Mouse (Mus musculus) gastrocnemius, postnatal 4 days (tissue): Measurements from ENCODE around the gene Uhmk1. TPM values are rescaled to one million over a fixed set of nuclear protein-coding genes. Genes with fewer than 3 reads are reported as not detected.

ENCODE experiments used
- DNase-seq, 2 experiments: peaks; one replicate each; pipeline ENCODE4 v3.0.0; 2021 to 2022; ENCODE audit warnings: low spot score in 2 of 2, mixed read lengths in 2 of 2
- total RNA-seq, 2 experiments: library from RNA; stranded (reverse); gene quantifications; 2 replicates each; pipeline ENCODE4 v1.2.3; 2021

Gene Uhmk1
- total RNA-seq, 2 experiments from 2014 or later, result 15.2 to 15.5 TPM

DNA sequence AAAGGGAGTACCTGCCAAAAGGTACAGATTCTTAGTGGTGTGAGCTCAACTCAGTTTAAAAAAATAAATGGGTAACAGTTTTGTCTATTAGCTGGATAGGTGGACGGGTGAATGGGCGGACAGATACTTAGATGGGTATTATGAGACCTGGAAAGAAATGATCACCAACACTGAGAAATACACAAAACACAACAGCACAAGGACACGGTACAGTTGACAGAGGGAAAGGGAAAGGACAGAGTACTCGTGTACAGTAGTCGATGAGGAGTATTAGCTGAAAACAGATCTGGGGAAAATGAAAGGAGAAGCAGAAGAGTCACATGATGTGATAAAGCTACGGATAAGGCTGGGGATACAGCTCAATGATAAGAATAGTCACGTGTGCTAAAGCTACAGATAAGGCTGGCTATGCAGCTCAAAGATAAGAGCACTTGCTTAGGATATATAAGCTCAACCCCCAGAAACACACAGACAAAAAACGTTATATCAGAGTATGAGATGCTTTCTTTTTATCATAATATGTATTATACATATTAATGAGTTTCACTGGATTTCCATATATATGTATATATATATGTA, 38.4 kb downstream of the Uhmk1 start:
- no peak for DNase-seq

DNA sequence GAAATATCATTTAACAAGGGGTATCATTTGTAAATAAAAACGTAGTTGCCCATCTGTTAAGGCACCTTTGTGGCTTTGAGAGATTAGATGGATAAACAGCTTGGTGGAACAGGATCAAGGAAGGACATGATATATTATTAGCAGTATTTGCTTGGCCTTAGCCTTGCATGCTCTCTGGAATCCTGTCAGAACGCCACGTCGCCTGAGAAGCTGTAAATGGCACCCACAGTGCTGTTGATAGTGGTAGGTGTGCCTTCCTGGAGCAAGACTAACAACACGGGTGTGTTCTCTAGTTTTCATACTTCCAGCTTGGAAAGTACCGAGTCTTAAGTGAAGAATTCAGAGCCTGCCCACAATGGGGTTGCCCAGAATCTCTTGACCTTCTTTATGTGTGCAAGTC, 39.3 kb downstream of the Uhmk1 start:
- no peak for DNase-seq

DNA sequence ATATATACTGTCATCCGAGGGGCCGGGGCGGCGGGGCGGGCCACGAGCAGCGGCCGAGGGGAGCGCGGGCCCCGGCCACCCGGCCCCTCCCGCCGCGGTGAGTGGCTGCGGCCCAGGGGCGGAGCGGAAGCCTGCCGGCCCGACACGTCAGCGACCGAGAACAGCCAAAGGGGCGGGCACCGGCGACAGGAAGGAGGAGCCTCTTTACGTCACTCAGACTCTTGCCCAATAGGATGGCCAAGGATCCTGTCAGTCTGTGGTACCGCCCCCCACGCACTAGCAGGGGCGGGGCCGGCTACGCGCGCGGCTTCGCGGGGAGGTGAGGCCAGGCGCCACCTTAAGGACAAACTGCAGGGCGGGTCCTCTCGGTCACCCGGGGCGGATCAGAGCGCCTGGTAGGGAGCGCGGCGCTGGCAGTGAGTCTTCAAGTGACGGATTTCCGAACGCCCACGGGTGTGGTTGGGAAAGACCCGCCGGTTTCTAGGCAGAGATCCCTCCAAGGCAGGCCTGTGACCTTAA, 40.3 kb downstream of the Uhmk1 start, which contains the start of gene Uap1:
Uap1 (minus strand) TSS at position 144 of the 519 bp plus-strand sequence.
- peak; percentile 94 to 95 for DNase-seq

DNA sequence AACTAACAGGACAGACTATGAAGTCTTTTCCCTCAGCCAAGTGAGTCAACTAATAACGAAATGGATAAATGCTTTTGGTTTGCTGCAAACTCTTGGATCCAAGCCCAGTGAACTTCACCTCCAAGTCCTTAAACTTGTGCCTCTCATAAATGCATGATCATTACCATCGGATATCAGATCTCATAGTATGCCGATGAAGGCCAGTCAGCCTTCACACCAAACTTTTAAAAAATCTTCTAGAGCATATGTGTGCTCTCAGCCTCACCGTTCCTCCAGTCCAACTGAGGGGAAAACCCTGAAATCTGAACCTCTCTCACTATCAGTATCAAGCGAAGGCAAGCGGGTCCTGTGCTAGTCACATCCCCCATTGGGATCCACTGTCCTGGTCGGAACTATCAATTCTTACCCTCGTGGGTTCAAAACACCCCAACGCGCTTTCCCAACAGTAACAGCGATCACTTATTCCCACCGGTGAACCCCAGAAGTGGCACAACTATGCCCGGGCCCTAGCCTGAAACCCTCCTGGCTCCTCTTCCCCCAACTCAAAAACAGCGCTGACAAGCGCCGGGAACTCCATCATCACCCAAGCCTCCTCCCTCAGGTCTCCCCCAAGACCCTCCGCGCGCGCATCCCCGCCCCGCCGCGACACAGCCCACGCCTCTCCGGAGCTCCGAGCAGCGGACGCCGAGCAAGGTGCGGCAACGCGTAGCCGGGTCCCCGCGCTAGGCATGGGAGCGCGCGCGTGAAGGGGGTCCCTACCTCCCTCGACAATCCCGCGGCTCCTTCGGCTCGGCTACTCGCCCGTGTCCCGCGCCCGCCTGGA, 41.0 kb downstream of the Uhmk1 start:
- no peak for DNase-seq

DNA sequence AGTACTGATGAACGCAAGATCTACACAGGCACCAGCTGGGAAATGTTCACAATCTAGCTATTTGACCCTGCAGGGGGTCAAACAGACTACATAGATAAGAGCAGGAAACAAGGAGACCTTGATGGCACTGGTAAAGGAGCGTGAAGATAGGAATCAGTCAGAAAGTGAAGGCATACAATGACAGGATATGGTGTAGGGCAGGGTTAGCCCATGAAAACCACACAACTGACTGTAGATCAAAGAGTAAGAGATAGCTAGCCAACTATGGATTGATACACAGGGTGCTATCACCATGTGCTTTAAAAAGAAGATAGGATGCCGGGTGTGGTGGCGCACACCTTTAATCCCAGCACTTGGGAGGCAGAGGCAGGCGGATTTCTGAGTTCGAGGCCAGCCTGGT, 47.4 kb downstream of the Uhmk1 start:
- DNase-seq, result no peak

DNA sequence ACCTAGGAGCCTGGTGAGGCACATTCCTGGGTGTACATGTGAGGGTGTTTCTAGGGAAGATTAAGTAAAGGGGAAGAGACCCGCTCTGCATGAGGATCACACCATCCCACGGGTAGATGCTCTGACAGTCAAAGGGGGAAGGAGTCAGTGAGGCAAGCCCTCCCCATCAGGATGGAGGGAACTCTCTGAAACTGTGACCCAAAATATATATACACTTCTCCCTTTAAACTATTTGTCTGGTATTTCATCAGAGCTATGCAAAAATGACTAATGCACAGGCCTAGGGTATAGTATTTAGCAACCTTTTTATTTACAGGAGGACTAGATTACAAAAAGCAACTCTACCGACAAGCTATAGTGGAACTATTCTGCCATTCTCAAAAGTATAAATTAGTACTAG, 50.3 kb downstream of the Uhmk1 start:
- DNase-seq, result no peak

DNA sequence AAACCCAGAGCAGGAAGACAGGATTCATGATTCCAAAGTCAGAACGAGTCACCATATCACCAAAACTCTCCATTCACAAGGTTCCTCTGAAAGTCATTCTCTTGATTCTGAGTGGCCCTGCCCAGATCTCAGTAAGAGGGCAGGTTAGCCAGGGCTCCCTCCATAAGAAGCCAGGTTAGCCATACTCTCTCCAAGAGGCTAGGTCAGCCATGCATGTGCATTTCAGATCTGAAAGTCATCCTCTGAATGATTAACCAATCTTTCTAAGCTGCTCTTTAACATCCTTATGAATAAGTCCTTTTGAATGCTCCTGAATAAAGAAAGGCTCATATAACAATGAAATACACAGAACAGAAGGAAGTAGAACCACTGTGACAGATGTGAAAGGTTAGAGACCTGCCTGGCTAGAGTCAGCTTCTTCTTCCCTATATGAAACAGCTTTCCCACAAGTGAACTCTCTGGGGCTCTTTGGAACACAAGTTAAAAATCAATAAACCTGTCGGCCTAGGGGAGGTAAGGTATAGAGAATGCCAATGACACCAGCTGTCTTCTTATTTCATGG, 51.1 kb downstream of the Uhmk1 start:
- DNase-seq, result no peak

DNA sequence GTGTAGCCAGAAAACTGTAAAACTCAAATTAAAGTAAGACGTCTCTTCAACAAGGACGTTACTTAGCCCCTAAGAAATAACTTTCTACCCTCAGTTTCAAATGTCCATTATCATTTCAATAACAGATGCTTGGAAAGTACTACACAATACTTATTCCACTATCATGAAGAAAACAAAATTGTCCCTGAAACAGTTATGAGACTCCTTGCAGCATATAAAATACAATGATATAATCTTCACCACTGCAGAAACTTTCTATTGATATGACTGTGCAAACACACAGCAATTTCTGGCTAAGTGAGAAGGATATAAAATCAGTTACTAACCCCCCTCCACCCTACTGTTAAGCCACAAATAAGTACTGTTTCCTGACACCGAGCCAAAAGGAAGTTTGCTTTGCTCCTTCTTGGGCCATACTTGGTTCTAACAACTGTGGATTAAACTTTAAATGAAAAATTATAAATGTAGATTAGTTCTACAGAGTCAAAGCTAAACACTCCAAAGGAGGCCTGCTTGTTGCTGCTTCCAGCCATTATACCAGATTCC, 51.7 kb downstream of the Uhmk1 start:
- DNase-seq, result no peak

DNA sequence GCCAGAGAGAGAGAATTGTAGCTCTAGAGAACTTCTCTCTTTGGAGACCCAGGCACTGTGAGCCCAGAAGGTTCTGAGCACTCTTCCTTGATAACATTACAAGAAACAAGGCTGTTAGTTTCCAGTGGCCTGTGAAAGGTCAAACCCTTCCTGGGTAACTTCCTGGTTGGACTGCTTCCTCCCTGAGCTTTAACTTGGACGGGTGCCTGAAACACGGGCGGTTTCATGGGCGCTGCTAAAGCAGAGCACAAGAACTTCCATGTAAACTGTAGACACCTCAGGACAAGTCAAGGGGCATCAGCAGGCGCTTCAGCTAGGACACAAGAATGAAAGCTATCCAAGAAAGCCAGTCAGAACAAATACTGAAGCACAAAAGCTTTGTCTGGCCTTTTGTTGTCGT, 53.3 kb downstream of the Uhmk1 start:
- DNase-seq, result no peak

DNA sequence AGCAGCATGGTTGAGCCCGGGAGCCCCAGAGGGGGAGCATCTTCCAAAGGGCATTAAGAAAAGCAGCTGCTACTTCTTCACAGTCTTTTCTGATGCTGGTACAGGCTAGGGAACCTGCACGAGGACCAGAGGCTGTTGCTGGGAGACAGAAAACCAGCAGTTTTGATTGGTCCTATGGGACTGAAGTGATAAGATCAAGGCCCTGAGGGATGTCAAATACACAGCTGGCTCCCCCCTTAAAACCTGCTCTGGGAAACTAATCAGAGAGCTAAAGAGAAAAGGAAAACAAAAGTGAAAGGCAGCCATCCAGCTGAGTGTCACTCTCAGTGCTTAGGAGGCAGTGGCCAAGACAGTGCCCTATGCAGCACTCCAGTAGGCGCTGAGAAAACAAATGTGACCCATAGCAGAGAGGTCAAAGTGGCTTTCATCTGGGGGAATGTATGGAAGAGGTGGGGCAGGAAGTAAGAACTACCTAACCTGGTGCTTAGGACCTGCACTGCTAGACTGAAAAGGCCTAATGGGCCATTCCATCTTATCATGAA, 54.7 kb downstream of the Uhmk1 start:
- no peak for DNase-seq

DNA sequence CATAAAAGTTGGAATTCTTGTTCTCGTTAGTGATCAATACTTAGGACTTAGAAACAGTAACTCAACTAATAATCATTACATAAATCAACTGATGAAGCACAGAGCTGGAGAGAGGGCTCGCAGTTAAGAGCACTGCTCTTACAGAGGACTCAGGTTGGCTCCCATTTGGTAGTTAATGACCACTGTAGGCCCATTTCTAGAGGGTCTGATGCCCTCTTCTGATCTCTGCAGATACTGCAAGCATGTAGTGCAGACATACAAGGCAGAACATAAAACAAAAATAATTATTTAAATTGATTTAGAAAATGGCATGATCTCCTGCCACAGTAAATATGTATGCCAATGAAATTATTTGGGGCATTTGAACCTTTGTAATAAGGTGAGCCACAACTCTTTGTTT, 55.5 kb downstream of the Uhmk1 start:
- DNase-seq, result no peak

DNA sequence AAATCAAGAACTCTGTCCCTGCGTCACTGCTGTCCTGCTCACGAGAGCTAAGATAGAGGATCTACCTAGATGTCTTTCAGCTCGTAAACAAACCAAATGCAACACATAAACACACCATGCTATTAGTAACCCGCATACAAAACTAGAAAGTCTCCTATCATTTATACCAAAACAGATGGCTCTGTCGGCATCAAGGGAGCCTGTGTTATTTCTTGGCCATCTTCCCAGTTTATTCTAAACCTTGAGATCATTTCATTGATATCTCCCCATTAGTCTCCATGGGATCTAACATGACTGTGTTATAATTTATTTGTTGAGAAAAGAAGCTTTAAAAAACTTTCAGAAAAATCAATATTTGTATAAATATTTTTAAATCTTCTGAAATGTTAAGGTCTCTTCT, 59.4 kb downstream of the Uhmk1 start:
- no peak for DNase-seq

DNA sequence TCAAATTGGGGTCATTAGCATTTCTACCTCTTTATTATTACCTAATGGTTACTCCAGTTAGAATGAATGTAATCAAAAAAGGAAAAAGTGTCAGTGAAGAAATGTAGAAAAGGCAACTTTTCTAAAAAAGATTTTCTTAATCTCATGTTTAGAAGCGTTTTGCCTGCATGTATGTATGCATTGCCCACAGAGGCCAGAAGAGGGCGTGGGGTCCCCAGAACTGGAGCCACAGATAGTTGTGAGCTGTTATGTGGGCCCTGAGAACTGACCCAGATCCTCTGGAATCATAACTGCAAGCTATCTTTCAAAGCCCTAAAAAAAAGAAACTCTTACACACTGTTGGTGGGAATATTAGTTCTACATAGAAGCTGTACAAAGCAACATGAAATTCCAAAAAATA, 59.9 kb downstream of the Uhmk1 start:
- no peak for DNase-seq

DNA sequence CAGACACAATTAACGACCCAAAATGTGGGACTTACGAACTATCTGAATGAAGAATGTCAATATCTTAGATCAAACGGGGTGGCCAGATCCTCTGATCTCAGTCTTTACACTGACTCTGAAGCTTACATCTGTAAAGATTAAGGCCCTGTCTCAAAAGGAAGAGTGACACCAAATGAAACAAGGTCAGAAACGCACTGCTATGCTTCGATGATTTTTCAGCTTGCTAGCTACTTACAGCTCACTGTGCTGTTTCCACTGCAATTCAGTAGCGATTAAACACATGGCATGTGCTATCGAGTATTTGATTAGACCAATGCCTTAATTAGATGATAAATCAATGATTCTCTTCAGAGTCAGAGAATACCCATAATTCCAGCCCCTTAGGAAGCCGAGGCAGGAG, 61.2 kb downstream of the Uhmk1 start:
- DNase-seq, result no peak

DNA sequence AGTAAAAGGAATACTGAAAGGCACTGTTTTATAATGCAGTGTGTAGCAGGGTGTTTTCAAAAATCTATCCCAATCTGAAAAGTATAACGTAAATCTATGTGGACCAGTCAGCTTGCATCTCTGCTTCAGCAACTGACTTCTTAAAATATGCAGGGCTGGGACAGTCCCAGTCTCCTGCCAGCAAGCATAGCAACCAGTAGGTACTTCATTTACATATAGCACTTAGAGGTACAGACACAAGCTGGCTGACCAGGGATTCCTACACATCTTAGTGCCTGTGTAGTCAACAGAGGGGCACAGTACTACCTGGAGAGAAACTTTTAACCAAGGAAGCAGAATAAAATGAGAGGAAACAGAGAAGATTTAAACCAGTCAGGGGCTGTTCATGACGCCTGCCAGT, 62.6 kb downstream of the Uhmk1 start:
- DNase-seq, result no peak

DNA sequence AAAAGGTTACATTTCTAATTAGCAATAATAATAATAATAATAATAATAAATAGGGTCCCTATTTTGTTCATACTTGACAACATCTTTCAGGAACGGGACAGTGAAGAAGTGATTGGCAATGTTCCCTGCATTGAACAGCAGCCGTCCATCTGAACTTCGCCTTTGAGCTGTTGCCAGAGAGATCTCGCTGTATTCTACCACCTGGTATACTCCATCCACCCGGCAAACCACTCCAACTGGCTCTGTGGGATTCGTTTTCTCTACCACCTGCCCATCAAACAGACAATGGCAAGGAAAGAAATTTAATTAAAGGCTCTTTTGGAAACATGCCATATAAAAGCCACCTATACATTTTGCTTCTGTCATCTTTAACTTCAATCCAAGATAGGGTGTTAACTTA, 64.3 kb downstream of the Uhmk1 start:
- DNase-seq, result no peak

DNA sequence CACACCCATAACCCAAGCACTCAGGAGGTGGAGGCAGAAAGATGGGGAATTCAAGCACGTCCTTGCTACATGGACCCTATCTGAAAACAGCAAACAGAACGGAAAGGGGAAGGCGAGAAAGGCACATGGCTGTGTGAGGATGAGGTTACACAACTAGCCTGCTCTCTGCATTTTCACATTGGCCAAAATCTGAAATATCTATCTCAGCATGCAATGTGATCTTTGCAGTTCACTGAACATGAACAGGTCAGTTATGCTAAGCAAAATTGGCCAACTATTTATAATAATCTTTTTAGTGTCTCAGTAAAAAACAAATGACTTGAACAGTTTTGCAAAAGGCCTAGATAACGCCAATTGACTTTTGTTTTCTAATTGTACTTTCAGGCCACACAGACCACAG, 65.4 kb downstream of the Uhmk1 start:
- no peak for DNase-seq

DNA sequence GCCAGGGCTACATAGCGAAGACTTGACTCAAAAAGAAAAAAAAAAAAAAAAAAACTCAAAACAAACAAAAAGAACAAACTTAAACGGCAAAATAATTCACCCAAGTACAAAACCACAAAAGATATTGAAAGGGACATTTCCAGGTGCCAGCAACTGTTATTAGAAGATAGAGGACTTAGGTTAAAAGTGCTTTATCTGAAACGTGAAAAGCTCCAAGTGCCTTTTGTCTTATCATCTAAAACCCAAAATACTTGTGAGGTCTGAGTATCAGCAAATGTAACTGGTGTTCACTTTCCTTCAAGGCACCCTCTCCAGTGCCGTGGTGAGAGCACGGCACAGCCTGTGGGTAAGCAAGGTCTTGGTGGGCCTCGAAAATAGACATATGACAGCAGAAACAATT, 66.7 kb downstream of the Uhmk1 start:
- DNase-seq, result no peak

DNA sequence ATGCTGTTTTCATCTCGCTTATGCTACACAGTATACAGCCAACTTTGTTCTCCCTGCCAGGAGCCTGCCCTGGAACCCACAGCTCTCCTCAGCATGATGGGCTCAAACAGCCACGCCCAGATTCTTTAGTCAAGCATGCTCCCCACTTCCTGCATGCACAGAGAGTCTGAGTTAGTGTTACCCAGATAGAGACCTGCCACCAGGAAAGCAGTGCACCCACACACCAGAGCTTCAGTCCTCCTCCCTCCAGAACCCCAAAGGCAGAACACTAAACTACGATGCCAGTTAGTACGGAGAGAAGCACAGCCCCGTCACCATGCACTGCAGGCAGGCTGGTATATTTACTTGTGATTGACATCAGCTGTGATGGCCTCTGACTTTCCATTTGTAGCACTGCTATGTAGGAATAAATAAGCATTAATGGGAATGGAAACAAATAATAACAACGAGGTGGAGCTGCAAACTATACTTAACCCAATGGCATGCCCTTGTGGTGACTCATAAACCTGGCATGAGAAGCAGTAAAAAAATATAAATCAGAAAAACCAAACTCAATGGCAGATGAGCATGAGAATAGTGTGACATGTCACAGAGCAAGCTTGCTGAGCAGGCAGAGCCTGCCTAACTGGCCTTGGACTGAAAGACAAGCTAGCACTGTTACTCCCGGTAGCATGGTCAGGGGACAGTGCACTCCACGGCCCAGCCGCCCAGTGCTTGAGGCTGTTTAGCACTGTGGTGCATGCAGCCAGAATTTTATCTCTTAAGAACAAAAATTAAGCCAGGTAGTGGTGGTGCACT, 67.3 kb downstream of the Uhmk1 start:
- DNase-seq, result no peak

DNA sequence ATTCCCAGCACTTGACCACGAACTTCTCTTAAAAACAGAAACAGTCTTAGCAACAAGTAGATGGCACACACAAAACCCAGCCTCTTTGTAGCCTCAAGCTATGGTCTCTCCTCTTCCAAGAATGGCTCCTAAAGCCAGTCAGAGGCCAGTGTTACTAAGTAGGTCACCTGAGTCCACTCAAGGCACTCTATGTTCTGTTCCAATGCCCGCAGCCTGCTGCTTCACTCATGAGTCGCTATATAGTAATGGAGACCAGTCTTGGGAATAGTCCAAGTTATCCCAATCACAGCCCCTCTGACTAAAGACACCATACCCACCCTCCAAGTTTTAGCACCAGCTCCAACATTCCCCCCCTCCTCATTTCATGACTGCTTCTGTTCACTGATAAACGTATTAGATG, 69.6 kb downstream of the Uhmk1 start:
- no peak for DNase-seq
